In genomic region chr9:21261831-21262230, GRCm38 (mm10) we compare ENCODE assay signal across 20 mouse cellular contexts. TPM values are rescaled to one million over a fixed set of nuclear protein-coding genes. Genes with fewer than 3 reads are reported as not detected.
A peak's percentile ranks its signal among the peaks of the same experiment; 100 is the strongest.
DNase-seq lines count a peak whose midpoint lies in the region; ATAC-seq and TF ChIP-seq lines count a peak whose summit lies in the region.
"Had no signal": no experiment of that assay in that cellular context is flagged by ENCODE, and none has a peak within 500 bp of the region (broad histone marks: within the 10 kb centered on the region; RNA-seq: fewer than 3 reads in every experiment).

No protein-coding gene starts in this region.

- no peak for ATAC-seq in intestine, embryonic 16.5 days
- ATAC-seq in intestine, embryonic 15.5 days: no peak
- ATAC-seq: forebrain, embryonic 13.5 days; midbrain, embryonic 13.5 days had no signal

- H3K9me3 ChIP-seq in intestine, embryonic 16.5 days (ENCODE audit: control insufficient read depth, low read length): no peaks in the 10 kb centered on the region
- H3K9me3 ChIP-seq in intestine, embryonic 15.5 days: no peaks in the 10 kb centered on the region
- H3K9me3 ChIP-seq in MEL (replicated peaks; ENCODE audit: insufficient read depth, low read length): no peaks in the 10 kb centered on the region
- H3K9me3 ChIP-seq in megakaryocyte, embryonic 14.5 days: no peaks in the 10 kb centered on the region
- H3K9me3 ChIP-seq: forebrain, embryonic 13.5 days; hindbrain, embryonic 10.5 days; limb, embryonic 10.5 days; midbrain, embryonic 13.5 days had no signal

- TF ChIP-seq EP300 in MEL (IDR thresholded peaks at IDR 0.05; ENCODE audit: low read depth in 1 of 2, low read length in 2 of 2): no peak

- TF ChIP-seq CTCF in MEL (IDR thresholded peaks at IDR 0.05 in 2 of 3, conservative IDR thresholded peaks at IDR 0.05 in 1 of 3; ENCODE audit: control insufficient read depth in 1 of 3, insufficient read depth in 1 of 3, low read depth in 2 of 3, low read length in 3 of 3, poor library complexity in 1 of 3, severe bottlenecking in 1 of 3): no peak

- no peak for TF ChIP-seq RAD21 in MEL (IDR thresholded peaks at IDR 0.05; ENCODE audit: low read depth, low read length)

- no peak overlapping the region for H3K9ac ChIP-seq in intestine, embryonic 16.5 days (ENCODE audit: low read depth, low read length)
- no peak overlapping the region for H3K9ac ChIP-seq in intestine, embryonic 15.5 days
- H3K9ac ChIP-seq in MEL (ENCODE audit: control insufficient read depth, low read depth, low read length, poor library complexity, severe bottlenecking): no peak overlapping the region
- H3K9ac ChIP-seq: forebrain, embryonic 13.5 days; midbrain, embryonic 13.5 days had no signal

- no peak overlapping the region for H3K4me3 ChIP-seq in intestine, embryonic 16.5 days (ENCODE audit: low read length)
- H3K4me3 ChIP-seq in intestine, embryonic 15.5 days (replicated peaks): no peak overlapping the region
- H3K4me3 ChIP-seq in MEL (ENCODE audit: control insufficient read depth in 1 of 2, insufficient read depth in 1 of 2, low read depth in 2 of 2, low read length in 2 of 2): no peak overlapping the region
- no peak overlapping the region for H3K4me3 ChIP-seq in brown adipose tissue, adult 24 weeks (ENCODE audit: insufficient read depth, low read depth, low read length)
- H3K4me3 ChIP-seq in megakaryocyte, embryonic 14.5 days (replicated peaks): peak overlapping the region; percentile 34
- H3K4me3 ChIP-seq: forebrain, embryonic 13.5 days; hindbrain, embryonic 10.5 days; left cerebral cortex, adult 2 months; limb, embryonic 10.5 days; midbrain, embryonic 13.5 days; myocyte had no signal

- 43% methylated on average over 2 of the region's 2 CpGs for WGBS in intestine, embryonic 16.5 days
- 49% methylated on average over 2 of the region's 2 CpGs for WGBS in intestine, embryonic 15.5 days

- no peak for TF ChIP-seq POLR2A in MEL (IDR thresholded peaks at IDR 0.05; ENCODE audit: control insufficient read depth in 1 of 2, insufficient read depth in 1 of 2, low read depth in 1 of 2, low read length in 2 of 2, poor library complexity in 1 of 2)

- no peaks in the 10 kb centered on the region for H3K36me3 ChIP-seq in intestine, embryonic 16.5 days (ENCODE audit: control insufficient read depth, insufficient read depth, low read length)
- 0 out of 2 replicates have a peak, but pooled peaks cover 2% of the 10 kb centered on the region for H3K36me3 ChIP-seq in intestine, embryonic 15.5 days
- peaks cover 0 to 39% of the 10 kb centered on the region in 2 experiments; a peak in 2 of 4 replicates for H3K36me3 ChIP-seq in MEL (ENCODE audit: control insufficient read depth in 1 of 2, insufficient read depth in 2 of 2, low read length in 2 of 2)
- peaks cover 5% of the 10 kb centered on the region for H3K36me3 ChIP-seq in megakaryocyte, embryonic 14.5 days (replicated peaks; ENCODE audit: low read length)

- peaks cover 26% of the 10 kb centered on the region for H3K4me1 ChIP-seq in intestine, embryonic 16.5 days (ENCODE audit: control insufficient read depth, insufficient read depth, low read length)
- peaks cover 16% of the 10 kb centered on the region for H3K4me1 ChIP-seq in intestine, embryonic 15.5 days (replicated peaks)
- peaks cover 27 to 55% of the 10 kb centered on the region in 2 experiments for H3K4me1 ChIP-seq in MEL (ENCODE audit: control insufficient read depth in 1 of 2, insufficient read depth in 2 of 2, low read length in 2 of 2)
- H3K4me1 ChIP-seq in brown adipose tissue, adult 24 weeks (ENCODE audit: control insufficient read depth, insufficient read depth, insufficient read length, low read length): peaks cover 5% of the 10 kb centered on the region
- peaks cover 56% of the 10 kb centered on the region for H3K4me1 ChIP-seq in megakaryocyte, embryonic 14.5 days

- no peak overlapping the region for H3K4me2 ChIP-seq in intestine, embryonic 16.5 days (ENCODE audit: low read depth, low read length)
- no peak overlapping the region for H3K4me2 ChIP-seq in intestine, embryonic 15.5 days (replicated peaks)
- H3K4me2 ChIP-seq: forebrain, embryonic 13.5 days; liver, embryonic 11.5 days; midbrain, embryonic 13.5 days had no signal

- peaks cover 17% of the 10 kb centered on the region for H3K79me2 ChIP-seq in MEL (ENCODE audit: control insufficient read depth, insufficient read depth, low read length, poor library complexity)

- H3K27me3 ChIP-seq in intestine, embryonic 16.5 days (replicated peaks; ENCODE audit: control insufficient read depth, insufficient read depth, low read length): no peaks in the 10 kb centered on the region; the same call in 1 of the 2 replicates
- 0 out of 2 replicates have a peak, but pooled peaks cover 3% of the 10 kb centered on the region for H3K27me3 ChIP-seq in intestine, embryonic 15.5 days (replicated peaks)
- H3K27me3 ChIP-seq in MEL (ENCODE audit: control insufficient read depth in 1 of 2, insufficient read depth in 2 of 2, low read length in 2 of 2): no peaks in the 10 kb centered on the region
- peaks cover 3% of the 10 kb centered on the region for H3K27me3 ChIP-seq in megakaryocyte, embryonic 14.5 days (replicated peaks)

- DNase-seq in MEL (ENCODE audit: low read depth, low spot score): peak; percentile 77
- no peak for DNase-seq in frontal cortex, postnatal 25 days (ENCODE audit: low spot score in 2 of 2)
- no peak for DNase-seq in kidney, postnatal 25 days
- DNase-seq in layer of hippocampus, adult 11-12 months (ENCODE audit: low spot score): no peak
- DNase-seq: cerebellum, adult 9-10 months; gastrocnemius, postnatal 25 days; lung, adult 2 months; lung, postnatal 4 days; thymus, adult 18-20 months had no signal

- H3K27ac ChIP-seq in intestine, embryonic 16.5 days (ENCODE audit: low read length): peak overlapping the region; percentile 18; the same call in 1 of the 2 replicates
- H3K27ac ChIP-seq in intestine, embryonic 15.5 days: no peak overlapping the region
- H3K27ac ChIP-seq in MEL (ENCODE audit: control insufficient read depth, low read depth, low read length): peak overlapping the region; percentile 16
- H3K27ac ChIP-seq in brown adipose tissue, adult 24 weeks (replicated peaks; ENCODE audit: low read depth, low read length): 0 out of 2 replicates have a peak overlapping the region, but pooled peaks have one; percentile 20
- H3K27ac ChIP-seq: forebrain, embryonic 13.5 days; hindbrain, embryonic 10.5 days; left cerebral cortex, adult 2 months; limb, embryonic 10.5 days; midbrain, embryonic 13.5 days had no signal

RNA-seq across cellular contexts. Expression of gene Atg4d, which starts 3.3 kb away (rescaled TPM):
- 62.1 and 62.3 TPM in 2 replicates for polyA plus RNA-seq in intestine, embryonic 16.5 days (2015; fragmentation: Nextera tagmentation; extraction: Ambion mirVana)
- 50.0 and 55.1 TPM in 2 replicates for polyA plus RNA-seq in intestine, embryonic 15.5 days (2015; fragmentation: Nextera tagmentation; extraction: Ambion mirVana)
- total RNA-seq in MEL (2012; rRNA removed): 76.4 and 83.9 TPM in 2 replicates
- polyA plus RNA-seq in MEL (2012; ENCODE audit: insufficient read depth in 1 of 2, insufficient read length in 2 of 2, low read depth in 1 of 2, low replicate concordance in 2 of 2, missing spikeins in 1 of 2): 10 to 100 TPM in 1 of 2 experiments, not detected in 1; 99.7 TPM
- 23.5 and 23.7 TPM in 2 replicates for polyA plus RNA-seq in brown adipose tissue, adult 24 weeks (2012; ENCODE audit: insufficient read depth, insufficient read length, missing spikeins)
- polyA plus RNA-seq in megakaryocyte, embryonic 14.5 days (2012; ENCODE audit: insufficient read depth, low replicate concordance): 53.1 and 67.2 TPM in 2 replicates

RNA-seq across cellular contexts. Expression of gene S1pr5, which starts 13.6 kb away (rescaled TPM):
- polyA plus RNA-seq in intestine, embryonic 16.5 days (2015; fragmentation: Nextera tagmentation; extraction: Ambion mirVana): 0.06 TPM in 1 of 2 replicates, not detected in the other
- polyA plus RNA-seq in intestine, embryonic 15.5 days (2015; fragmentation: Nextera tagmentation; extraction: Ambion mirVana): not detected in 2 replicates
- 0.04 TPM in 1 of 2 replicates, not detected in the other for total RNA-seq in MEL (2012; rRNA removed)
- polyA plus RNA-seq in MEL (2012; ENCODE audit: insufficient read depth in 1 of 2, insufficient read length in 2 of 2, low read depth in 1 of 2, low replicate concordance in 2 of 2, missing spikeins in 1 of 2): under 1 TPM in 1 of 2 experiments, not detected in 1; 0.08 TPM
- 2.1 and 3.6 TPM in 2 replicates for polyA plus RNA-seq in brown adipose tissue, adult 24 weeks (2012; ENCODE audit: insufficient read depth, insufficient read length, missing spikeins)
- not detected in 2 replicates for polyA plus RNA-seq in megakaryocyte, embryonic 14.5 days (2012; ENCODE audit: insufficient read depth, low replicate concordance)
- polyA plus RNA-seq: liver, embryonic 11.5 days had no signal

RNA-seq across cellular contexts. Expression of gene Keap1, which starts 22.7 kb away (rescaled TPM):
- polyA plus RNA-seq in intestine, embryonic 16.5 days (2015; fragmentation: Nextera tagmentation; extraction: Ambion mirVana): 58.1 and 59.7 TPM in 2 replicates
- polyA plus RNA-seq in intestine, embryonic 15.5 days (2015; fragmentation: Nextera tagmentation; extraction: Ambion mirVana): 55.8 and 59.8 TPM in 2 replicates
- 168 and 174 TPM in 2 replicates for total RNA-seq in MEL (2012; rRNA removed)
- 100 to 1,000 TPM in 1 of 2 experiments, 10 to 100 TPM in 1; 67.5 to 171 TPM for polyA plus RNA-seq in MEL (2012; ENCODE audit: insufficient read depth in 1 of 2, insufficient read length in 2 of 2, low read depth in 1 of 2, low replicate concordance in 2 of 2, missing spikeins in 1 of 2)
- 24.6 and 25.5 TPM in 2 replicates for polyA plus RNA-seq in brown adipose tissue, adult 24 weeks (2012; ENCODE audit: insufficient read depth, insufficient read length, missing spikeins)
- 47.4 and 49.4 TPM in 2 replicates for polyA plus RNA-seq in megakaryocyte, embryonic 14.5 days (2012; ENCODE audit: insufficient read depth, low replicate concordance)

RNA-seq across cellular contexts. Expression of gene Kri1, which starts 25.9 kb away (rescaled TPM):
- polyA plus RNA-seq in intestine, embryonic 16.5 days (2015; fragmentation: Nextera tagmentation; extraction: Ambion mirVana): 12.3 and 13.2 TPM in 2 replicates
- polyA plus RNA-seq in intestine, embryonic 15.5 days (2015; fragmentation: Nextera tagmentation; extraction: Ambion mirVana): 11.1 and 15.4 TPM in 2 replicates
- total RNA-seq in MEL (2012; rRNA removed): 175 and 199 TPM in 2 replicates
- polyA plus RNA-seq in MEL (2012; ENCODE audit: insufficient read depth in 1 of 2, insufficient read length in 2 of 2, low read depth in 1 of 2, low replicate concordance in 2 of 2, missing spikeins in 1 of 2): 100 to 1,000 TPM in 1 of 2 experiments, 10 to 100 TPM in 1; 76.1 to 233 TPM
- polyA plus RNA-seq in brown adipose tissue, adult 24 weeks (2012; ENCODE audit: insufficient read depth, insufficient read length, missing spikeins): 10.9 and 16.2 TPM in 2 replicates
- polyA plus RNA-seq in megakaryocyte, embryonic 14.5 days (2012; ENCODE audit: insufficient read depth, low replicate concordance): 32.6 and 47.4 TPM in 2 replicates

RNA-seq across cellular contexts. Expression of gene Cdkn2d, which starts 29.4 kb away (rescaled TPM):
- 40.2 and 42.5 TPM in 2 replicates for polyA plus RNA-seq in intestine, embryonic 16.5 days (2015; fragmentation: Nextera tagmentation; extraction: Ambion mirVana)
- polyA plus RNA-seq in intestine, embryonic 15.5 days (2015; fragmentation: Nextera tagmentation; extraction: Ambion mirVana): 38.4 and 42.1 TPM in 2 replicates
- 40.1 and 55.2 TPM in 2 replicates for total RNA-seq in MEL (2012; rRNA removed)
- polyA plus RNA-seq in MEL (2012; ENCODE audit: insufficient read depth in 1 of 2, insufficient read length in 2 of 2, low read depth in 1 of 2, low replicate concordance in 2 of 2, missing spikeins in 1 of 2): 10 to 100 TPM in 1 of 2 experiments, not detected in 1; 67.9 TPM
- 11.1 and 13.5 TPM in 2 replicates for polyA plus RNA-seq in brown adipose tissue, adult 24 weeks (2012; ENCODE audit: insufficient read depth, insufficient read length, missing spikeins)
- 94.7 and 248 TPM in 2 replicates for polyA plus RNA-seq in megakaryocyte, embryonic 14.5 days (2012; ENCODE audit: insufficient read depth, low replicate concordance)
